Mouse (Mus musculus) midbrain, postnatal 0 days (tissue): ENCODE measurements at regions not wholly inside any gene's neighbourhood (a gene's known extent, or its start where the extent isn't known, plus 50 kb on each side); places are given as distances from the start of the nearest gene placed in this dataset.
A peak's percentile ranks its signal among the peaks of the same experiment; 100 is the strongest.

Experiments used
- ATAC-seq: fragments of 200-750 bp; cut with Nextera tagmentation; 2 replicates; pipeline ENCODE4 v1.8.0; 2017; ENCODE audit warnings: moderate number of reproducible peaks, mild to moderate bottlenecking, moderate TSS enrichment, moderate library complexity; ENCODE audit not compliant: low FRiP score
- DNase-seq: peaks from one replicate; pipeline ENCODE4 v3.0.0-alpha.2; 2015; ENCODE audit warnings: low spot score
- H3K27ac ChIP-seq: fragments of 300-500 bp; sonication (generic); 2 replicates; pipeline ENCODE4 v1.5.1; 2014; ENCODE audit warnings: low read depth, mild to moderate bottlenecking, low read length, mixed read lengths
- H3K27me3 ChIP-seq: fragments of 300-500 bp; sonication (generic); 2 replicates; pipeline ENCODE4 v1.6.1; 2014; ENCODE audit warnings: low read length, control low read depth, mixed read lengths; ENCODE audit not compliant: insufficient read depth
- H3K36me3 ChIP-seq: fragments of 300-500 bp; sonication (generic); 2 replicates; pipeline ENCODE4 v1.6.1; 2014; ENCODE audit warnings: low read length, control low read depth, mixed read lengths; ENCODE audit not compliant: insufficient read depth
- H3K4me1 ChIP-seq: fragments of 300-500 bp; sonication (generic); 2 replicates; pipeline ENCODE4 v1.6.1; 2014; ENCODE audit warnings: mild to moderate bottlenecking, control low read depth, antibody characterized with exemption, low read length, mixed read lengths; ENCODE audit not compliant: insufficient read depth
- H3K4me2 ChIP-seq: fragments of 300-500 bp; sonication (generic); 2 replicates; pipeline ENCODE4 v1.6.1; 2014; ENCODE audit warnings: low read depth, mild to moderate bottlenecking, low read length, mixed read lengths; ENCODE audit not compliant: poor library complexity, severe bottlenecking
- H3K4me3 ChIP-seq: fragments of 300-500 bp; sonication (generic); 2 replicates; pipeline ENCODE4 v1.5.1; 2014; ENCODE audit warnings: low read depth, mild to moderate bottlenecking, low read length, moderate library complexity
- H3K9ac ChIP-seq: fragments of 300-500 bp; sonication (generic); replicated peaks from 2 replicates; pipeline ENCODE4 v1.6.1; 2014; ENCODE audit warnings: mild to moderate bottlenecking, low read length, moderate library complexity, mixed read lengths; ENCODE audit not compliant: poor library complexity, severe bottlenecking
- H3K9me3 ChIP-seq: fragments of 300-500 bp; sonication (generic); 2 replicates; pipeline ENCODE4 v1.6.1; 2016; ENCODE audit warnings: low read length, control low read depth
- CTCF ChIP-seq: IDR thresholded peaks from 2 replicates; pipeline ENCODE4 v1.5.1; 2016; ENCODE audit warnings: antibody characterized with exemption, mild to moderate bottlenecking
- WGBS: fragments of 180-500 bp; shearing (Covaris S2); extraction: QIAGEN DNeasy Blood & Tissue Kit; methylation state at CpG from one replicate; pipeline ENCODE4 v1.1.7; 2014; 5-methylcytosine and 5-hydroxymethylcytosine counted together

DNA sequence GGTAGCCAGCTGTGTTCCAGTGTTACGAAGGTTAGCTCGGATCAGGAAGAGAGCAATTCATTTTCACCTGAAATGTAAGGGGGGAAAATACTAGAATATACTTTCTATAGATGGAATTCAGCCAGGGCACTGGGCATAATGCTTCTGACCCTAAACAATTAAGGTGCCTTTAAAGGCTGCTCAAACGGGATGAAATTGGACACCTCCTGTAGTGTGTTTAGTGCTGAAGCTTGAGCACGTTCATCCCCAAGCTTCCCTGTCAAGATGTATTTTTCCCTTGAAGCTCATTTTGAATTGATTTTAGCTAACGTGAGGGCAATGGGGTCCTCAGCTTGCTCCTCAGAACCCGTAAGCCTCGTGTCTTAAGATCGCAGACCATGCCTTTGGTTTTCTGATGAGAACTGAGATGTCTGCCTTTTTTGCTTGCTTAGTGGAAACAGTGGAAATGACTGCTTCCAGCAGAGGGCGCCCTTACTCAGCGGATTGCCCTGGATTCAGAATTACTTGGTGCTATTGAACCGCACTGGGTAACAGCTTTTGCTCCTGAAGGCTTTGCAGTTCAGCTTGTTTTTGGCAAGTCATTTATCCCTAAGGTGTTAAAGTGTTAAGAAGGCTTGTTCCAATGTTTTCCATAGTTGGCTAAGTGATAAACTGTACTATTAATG is 74.6 kb upstream of the Fermt1 start:
- DNase-seq (peak; percentile 88), ATAC-seq (peak; percentile 71)
- Histone ChIP-seq H3K27ac (no peak overlapping the region), H3K4me3 (no peak overlapping the region), H3K27me3 (no peaks in the 10 kb centered on the region), H3K4me2 (no peak overlapping the region), H3K9ac (no peak overlapping the region), H3K9me3 (no peaks in the 10 kb centered on the region), H3K36me3 (no peaks in the 10 kb centered on the region), H3K4me1 (no peaks in the 10 kb centered on the region)
- WGBS = 23% methylated on average over 11 of the region's 11 CpGs
- TF ChIP-seq CTCF = peak; percentile 94

DNA sequence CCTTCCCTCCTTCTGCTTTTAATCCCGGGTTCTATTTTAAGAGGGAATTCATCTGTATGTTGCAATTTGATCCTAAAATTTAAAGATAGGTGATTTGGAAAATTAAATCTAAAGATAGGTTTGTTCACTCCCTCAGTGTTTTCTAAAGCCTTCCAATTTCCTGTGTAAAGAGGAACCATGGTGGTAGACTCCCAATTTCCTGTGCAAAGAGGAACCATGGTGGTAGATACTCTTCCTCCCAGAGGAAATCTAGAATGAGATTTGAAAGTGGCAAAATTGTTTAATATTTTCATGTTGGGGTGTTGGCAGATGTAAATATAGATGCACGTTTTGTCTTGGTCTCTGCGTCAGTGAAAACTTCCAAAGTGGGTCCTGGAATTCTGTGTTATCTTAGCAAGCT is 75.5 kb upstream of the Fermt1 start:
- Histone ChIP-seq H3K4me2 (no peak overlapping the region), H3K36me3 (no peaks in the 10 kb centered on the region), H3K4me3 (no peak overlapping the region), H3K4me1 (no peaks in the 10 kb centered on the region), H3K9me3 (no peaks in the 10 kb centered on the region), H3K27me3 (no peaks in the 10 kb centered on the region), H3K9ac (no peak overlapping the region), H3K27ac (no peak overlapping the region)
- DNase-seq = no peak
- ATAC-seq = no peak
- no peak for TF ChIP-seq CTCF
- WGBS = 94% methylated on average over 3 of the region's 3 CpGs

DNA sequence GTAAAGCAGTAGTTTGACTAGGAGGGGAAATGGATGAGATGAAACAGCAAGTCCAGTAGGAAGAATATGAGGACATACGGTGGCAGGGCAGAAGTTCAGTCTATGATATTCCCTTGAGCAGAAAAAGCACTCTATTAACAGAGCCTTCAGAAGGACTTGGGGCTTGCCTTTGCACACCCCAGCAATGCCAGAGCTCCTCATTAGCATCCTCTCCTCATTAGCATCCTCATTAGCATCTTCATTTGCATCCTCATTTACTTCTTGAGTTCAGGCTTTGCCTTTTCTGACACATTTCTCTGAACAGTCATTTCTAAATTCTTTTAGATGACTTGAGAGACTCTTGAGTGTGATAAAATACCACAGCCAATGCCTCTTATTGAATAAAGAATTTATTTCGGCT is 81.3 kb upstream of the Fermt1 start:
- DNase-seq = no peak
- H3K9ac ChIP-seq = no peak overlapping the region
- H3K27ac ChIP-seq = no peak overlapping the region
- no peaks in the 10 kb centered on the region for H3K27me3 ChIP-seq
- WGBS = 84% methylated on average over 2 of the region's 2 CpGs
- no peak overlapping the region for H3K4me3 ChIP-seq
- ATAC-seq = no peak
- TF ChIP-seq CTCF = no peak
- H3K4me1 ChIP-seq = no peaks in the 10 kb centered on the region
- no peaks in the 10 kb centered on the region for H3K9me3 ChIP-seq
- no peak overlapping the region for H3K4me2 ChIP-seq
- H3K36me3 ChIP-seq = no peaks in the 10 kb centered on the region

DNA sequence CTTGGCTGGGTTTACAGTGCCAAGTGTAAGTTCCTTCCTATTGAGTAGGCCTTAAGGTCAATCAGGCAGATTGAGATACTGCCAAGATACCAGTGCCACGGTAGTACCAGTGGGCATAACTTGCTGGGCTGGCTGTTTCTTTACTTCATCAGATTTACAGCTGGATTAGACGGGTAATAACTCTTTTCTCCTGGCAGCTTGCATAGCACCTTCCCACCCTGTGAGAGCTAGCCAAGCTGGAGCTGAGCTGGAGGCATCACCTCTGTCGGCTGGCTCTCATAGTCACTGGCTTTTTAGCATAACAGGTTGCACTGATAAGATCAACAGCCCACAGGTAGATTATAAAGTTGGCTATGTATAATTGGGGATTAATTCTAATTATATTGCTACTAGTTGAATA is 89.7 kb upstream of the Fermt1 start:
- 75% methylated on average over 3 of the region's 3 CpGs for WGBS
- ATAC-seq = no peak
- H3K36me3 ChIP-seq = no peaks in the 10 kb centered on the region

DNA sequence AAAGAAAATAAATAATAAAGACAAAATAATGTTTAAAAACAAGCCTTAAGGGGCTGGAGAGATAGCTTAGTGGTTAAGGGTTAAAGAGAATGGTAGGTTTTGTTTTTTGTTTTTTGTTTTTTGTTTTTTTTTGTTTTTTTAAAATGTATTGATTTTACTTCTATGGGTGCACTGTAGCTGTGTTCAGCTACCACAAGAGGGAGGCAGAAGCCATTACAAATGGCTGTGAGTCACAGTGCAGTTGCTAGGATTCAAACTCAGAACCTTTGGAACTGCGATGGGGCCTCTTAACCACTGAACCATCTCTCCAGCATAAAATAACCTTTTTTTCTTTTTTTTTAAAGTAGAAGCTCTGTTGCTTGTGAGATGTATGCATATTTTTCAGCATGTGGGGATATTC is 95.0 kb upstream of the Fermt1 start:
- no peak overlapping the region for H3K4me3 ChIP-seq
- H3K4me2 ChIP-seq = no peak overlapping the region
- no peak overlapping the region for H3K27ac ChIP-seq
- DNase-seq (no peak), ATAC-seq (no peak)
- H3K36me3 ChIP-seq = no peaks in the 10 kb centered on the region
- no peak overlapping the region for H3K9ac ChIP-seq
- whole genome bisulfite sequencing = 97% methylated on average over 1 of the region's 1 CpGs
- peak; percentile 58 for TF ChIP-seq CTCF
- no peaks in the 10 kb centered on the region for H3K4me1 ChIP-seq
- H3K27me3 ChIP-seq = no peaks in the 10 kb centered on the region
- H3K9me3 ChIP-seq = no peaks in the 10 kb centered on the region

More for the DNA sequence above, 89.7 kb upstream of the Fermt1 start:
- Histone ChIP-seq H3K4me1 (no peaks in the 10 kb centered on the region), H3K9ac (no peak overlapping the region), H3K27ac (no peak overlapping the region), H3K9me3 (no peaks in the 10 kb centered on the region), H3K4me3 (no peak overlapping the region), H3K4me2 (no peak overlapping the region), H3K27me3 (no peaks in the 10 kb centered on the region)
- TF ChIP-seq CTCF = no peak
- no peak for DNase-seq

DNA sequence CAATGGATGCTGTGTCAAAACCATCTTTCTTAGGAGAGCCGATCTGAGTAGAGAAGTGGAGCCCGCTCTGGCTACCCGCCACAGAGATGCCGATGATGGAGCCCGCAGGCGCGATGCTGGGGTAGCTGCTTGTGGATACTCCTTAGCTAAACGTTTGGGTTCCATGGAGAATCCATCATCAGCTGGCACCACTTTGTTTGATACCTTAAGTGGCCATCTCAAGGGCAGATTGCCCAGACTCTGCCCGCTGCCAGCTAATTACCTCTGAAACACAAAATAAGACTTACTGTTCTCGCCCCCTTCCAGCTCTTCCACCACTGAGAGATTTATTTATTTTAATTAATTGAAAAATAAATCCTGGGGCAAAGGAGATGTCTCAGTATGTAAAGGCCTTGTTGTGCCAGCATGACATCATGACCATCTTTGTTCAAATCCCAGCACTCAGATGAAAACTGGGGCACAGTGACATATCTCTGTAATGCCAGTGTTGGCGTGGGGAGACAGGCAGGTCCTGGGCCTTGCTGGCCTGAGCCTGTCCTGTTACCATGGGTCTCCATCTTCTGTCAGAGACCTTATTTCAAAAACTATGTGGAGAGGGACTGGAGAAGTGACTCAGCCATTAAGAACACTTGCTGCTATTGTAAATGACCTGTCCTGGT is 132.1 kb upstream of the Fermt1 start:
- H3K9me3 ChIP-seq = no peaks in the 10 kb centered on the region
- H3K4me1 ChIP-seq = no peaks in the 10 kb centered on the region
- no peaks in the 10 kb centered on the region for H3K36me3 ChIP-seq
- no peak overlapping the region for H3K27ac ChIP-seq
- no peak overlapping the region for H3K4me2 ChIP-seq
- ATAC-seq (no peak), DNase-seq (peak; percentile 50)
- 81% methylated on average over 11 of the region's 11 CpGs for WGBS
- no peak overlapping the region for H3K4me3 ChIP-seq
- TF ChIP-seq CTCF = no peak
- no peaks in the 10 kb centered on the region for H3K27me3 ChIP-seq
- no peak overlapping the region for H3K9ac ChIP-seq
